Mouse (Mus musculus) limb, embryonic 11.5 days (tissue): ENCODE results near the gene Rora. TPM values are rescaled to one million over a fixed set of nuclear protein-coding genes. Genes with fewer than 3 reads are reported as not detected.
A peak's percentile ranks its signal among the peaks of the same experiment; 100 is the strongest.

Source experiments
- ATAC-seq: fragments of 200-750 bp; cut with Nextera tagmentation; 2 replicates; pipeline ENCODE4 v1.8.0; 2017; ENCODE audit warnings: low read depth; ENCODE audit not compliant: insufficient number of reproducible peaks, low FRiP score, low TSS enrichment
- DNase-seq: peaks from one replicate; pipeline ENCODE4 v3.0.0-alpha.2; 2015; ENCODE audit warnings: low spot score
- H3K27ac ChIP-seq: fragments of 300-500 bp; sonication (generic); replicated peaks from 2 replicates; pipeline ENCODE4 v1.5.1; 2014; ENCODE audit warnings: low read depth, mild to moderate bottlenecking, low read length
- H3K27me3 ChIP-seq: fragments of 300-500 bp; sonication (generic); 2 replicates; pipeline ENCODE4 v1.6.1; 2014; ENCODE audit warnings: mild to moderate bottlenecking, low read length, mixed read lengths; ENCODE audit not compliant: control insufficient read depth, insufficient read depth
- H3K36me3 ChIP-seq: fragments of 300-500 bp; sonication (generic); 2 replicates; pipeline ENCODE4 v1.6.1; 2014; ENCODE audit warnings: mild to moderate bottlenecking, low read length, moderate library complexity, mixed read lengths; ENCODE audit not compliant: control insufficient read depth, insufficient read depth
- H3K4me1 ChIP-seq: fragments of 300-500 bp; sonication (generic); 2 replicates; pipeline ENCODE4 v1.6.1; 2014; ENCODE audit warnings: low read length, mixed read lengths; ENCODE audit not compliant: control insufficient read depth, insufficient read depth
- H3K4me2 ChIP-seq: fragments of 300-500 bp; sonication (generic); 2 replicates; pipeline ENCODE4 v1.6.1; 2014; ENCODE audit warnings: low read depth, mild to moderate bottlenecking, moderate library complexity; ENCODE audit not compliant: severe bottlenecking
- H3K4me3 ChIP-seq: fragments of 300-500 bp; sonication (generic); 2 replicates; pipeline ENCODE4 v1.5.1; 2014; ENCODE audit warnings: low read depth, low read length
- H3K9ac ChIP-seq: fragments of 300-500 bp; sonication (generic); 2 replicates; pipeline ENCODE4 v1.6.1; 2014; ENCODE audit warnings: mild to moderate bottlenecking, low read length
- H3K9me3 ChIP-seq: fragments of 300-500 bp; sonication (generic); 2 replicates; pipeline ENCODE4 v1.6.1; 2016; ENCODE audit warnings: low read length; ENCODE audit not compliant: control insufficient read depth
- WGBS: fragments of 180-500 bp; shearing (Covaris S2); extraction: QIAGEN DNeasy Blood & Tissue Kit; methylation state at CpG from one replicate; pipeline ENCODE4 v1.1.7; 2014; 5-methylcytosine and 5-hydroxymethylcytosine counted together
- polyA plus RNA-seq: library from polyadenylated mRNA; unstranded; fragments of >200 nt; fragmentation: Nextera tagmentation; extraction: Ambion mirVana; gene quantifications from 2 replicates; pipeline ENCODE4 v1.2.1, GENCODE M21; 2014

The Rora gene
- polyA plus RNA-seq, 1 experiment from 2014 or later: 3.1 TPM

GRCm38 (mm10) chr9:69292776-69293687 is 639.4 kb downstream of the Rora start:
- Histone ChIP-seq H3K9me3 (no peaks in the 10 kb centered on the region), H3K36me3 (no peaks in the 10 kb centered on the region), H3K4me2 (no peak overlapping the region), H3K4me1 (peaks cover 35% of the 10 kb centered on the region), H3K27ac (no peak overlapping the region), H3K4me3 (no peak overlapping the region), H3K9ac (no peak overlapping the region), H3K27me3 (peaks cover 8% of the 10 kb centered on the region; the same call in 1 of the 2 replicates)
- 53% methylated on average over 12 of the region's 12 CpGs for WGBS
- DNase-seq: no peak
- ATAC-seq: no peak

GRCm38 (mm10) chr9:69293688-69294074 is 640.1 kb downstream of the Rora start:
- Histone ChIP-seq H3K27me3 (peaks cover 8% of the 10 kb centered on the region; the same call in 1 of the 2 replicates), H3K4me1 (peaks cover 35% of the 10 kb centered on the region), H3K9me3 (no peaks in the 10 kb centered on the region), H3K4me3 (no peak overlapping the region), H3K4me2 (no peak overlapping the region), H3K36me3 (no peaks in the 10 kb centered on the region), H3K27ac (no peak overlapping the region), H3K9ac (no peak overlapping the region)
- ATAC-seq: no peak
- no peak for DNase-seq
- 51% methylated on average over 8 of the region's 8 CpGs for WGBS

- DNase-seq: no peak
- Histone ChIP-seq H3K9me3 (no peaks in the 10 kb centered on the region), H3K9ac (no peak overlapping the region), H3K36me3 (no peaks in the 10 kb centered on the region), H3K27ac (no peak overlapping the region), H3K4me3 (no peak overlapping the region), H3K27me3 (peaks cover 8% of the 10 kb centered on the region; the same call in 1 of the 2 replicates), H3K4me1 (peaks cover 38% of the 10 kb centered on the region), H3K4me2 (no peak overlapping the region)
- no peak for ATAC-seq
- 89% methylated on average over 5 of the region's 5 CpGs for WGBS
Observed at GRCm38 (mm10) chr9:69294426-69294825, 640.8 kb downstream of the Rora start.

GRCm38 (mm10) chr9:69294856-69295255 is 641.3 kb downstream of the Rora start:
- DNase-seq (no peak), ATAC-seq (no peak)
- H3K4me3 ChIP-seq: no peak overlapping the region
- no peak overlapping the region for H3K9ac ChIP-seq
- H3K27me3 ChIP-seq: peaks cover 8% of the 10 kb centered on the region; the same call in 1 of the 2 replicates
- no peaks in the 10 kb centered on the region for H3K9me3 ChIP-seq
- H3K4me1 ChIP-seq: peaks cover 42% of the 10 kb centered on the region
- H3K27ac ChIP-seq: no peak overlapping the region
- WGBS: 86% methylated on average over 14 of the region's 14 CpGs
- no peak overlapping the region for H3K4me2 ChIP-seq
- H3K36me3 ChIP-seq: no peaks in the 10 kb centered on the region

GRCm38 (mm10) chr9:69295826-69296225 is 642.2 kb downstream of the Rora start:
- DNase-seq (no peak), ATAC-seq (no peak)
- H3K4me1 ChIP-seq: peaks cover 44% of the 10 kb centered on the region

GRCm38 (mm10) chr9:69296418-69296817 is 642.8 kb downstream of the Rora start:
- WGBS: 22% methylated on average over 2 of the region's 2 CpGs
- Histone ChIP-seq H3K4me1 (peaks cover 42% of the 10 kb centered on the region), H3K27me3 (peaks cover 2% of the 10 kb centered on the region; the same call in 1 of the 2 replicates)

More at GRCm38 (mm10) chr9:69295826-69296225, 642.2 kb downstream of the Rora start:
- Histone ChIP-seq H3K4me2 (no peak overlapping the region), H3K27me3 (peaks cover 4% of the 10 kb centered on the region; the same call in 1 of the 2 replicates), H3K27ac (no peak overlapping the region), H3K9ac (no peak overlapping the region), H3K9me3 (no peaks in the 10 kb centered on the region), H3K36me3 (no peaks in the 10 kb centered on the region), H3K4me3 (no peak overlapping the region)
- 78% methylated on average over 3 of the region's 3 CpGs for WGBS

GRCm38 (mm10) chr9:69297766-69298375 is 644.3 kb downstream of the Rora start:
- Histone ChIP-seq H3K27ac (no peak overlapping the region), H3K36me3 (no peaks in the 10 kb centered on the region), H3K4me1 (peaks cover 39% of the 10 kb centered on the region), H3K4me3 (no peak overlapping the region), H3K9ac (no peak overlapping the region), H3K4me2 (no peak overlapping the region), H3K9me3 (no peaks in the 10 kb centered on the region), H3K27me3 (peaks cover under 1% of the 10 kb centered on the region; the same call in 1 of the 2 replicates)
- DNase-seq (no peak), ATAC-seq (no peak)
- 84% methylated on average over 7 of the region's 7 CpGs for WGBS

More at GRCm38 (mm10) chr9:69296418-69296817, 642.8 kb downstream of the Rora start:
- DNase-seq (peak; percentile 75), ATAC-seq (no peak)
- no peak overlapping the region for H3K4me2 ChIP-seq
- no peak overlapping the region for H3K9ac ChIP-seq
- no peak overlapping the region for H3K27ac ChIP-seq
- H3K4me3 ChIP-seq: no peak overlapping the region
- H3K36me3 ChIP-seq: no peaks in the 10 kb centered on the region
- no peaks in the 10 kb centered on the region for H3K9me3 ChIP-seq

GRCm38 (mm10) chr9:69298566-69299335 is 645.2 kb downstream of the Rora start:
- no peak for DNase-seq
- Histone ChIP-seq H3K27ac (no peak overlapping the region), H3K27me3 (no peaks in the 10 kb centered on the region), H3K9me3 (no peaks in the 10 kb centered on the region), H3K4me2 (no peak overlapping the region), H3K9ac (no peak overlapping the region), H3K36me3 (no peaks in the 10 kb centered on the region), H3K4me1 (peaks cover 35% of the 10 kb centered on the region), H3K4me3 (no peak overlapping the region)
- ATAC-seq: no peak
- WGBS: 76% methylated on average over 12 of the region's 12 CpGs
